Mouse (Mus musculus) liver, adult 2 months (tissue): ENCODE data around the gene Ugp2.

Source experiments
- CTCF ChIP-seq: fragments of 200-500 bp; IDR thresholded peaks from 2 replicates; pipeline ENCODE4 v1.5.1; 2011; ENCODE audit warnings: low read depth, low read length, control low read depth
- POLR2A ChIP-seq: fragments of 200-500 bp; IDR thresholded peaks from 2 replicates; pipeline ENCODE4 v1.6.1; 2011; ENCODE audit warnings: low read length, control low read depth; ENCODE audit not compliant: insufficient read depth; ENCODE audit errors: extremely low read depth

DNA sequence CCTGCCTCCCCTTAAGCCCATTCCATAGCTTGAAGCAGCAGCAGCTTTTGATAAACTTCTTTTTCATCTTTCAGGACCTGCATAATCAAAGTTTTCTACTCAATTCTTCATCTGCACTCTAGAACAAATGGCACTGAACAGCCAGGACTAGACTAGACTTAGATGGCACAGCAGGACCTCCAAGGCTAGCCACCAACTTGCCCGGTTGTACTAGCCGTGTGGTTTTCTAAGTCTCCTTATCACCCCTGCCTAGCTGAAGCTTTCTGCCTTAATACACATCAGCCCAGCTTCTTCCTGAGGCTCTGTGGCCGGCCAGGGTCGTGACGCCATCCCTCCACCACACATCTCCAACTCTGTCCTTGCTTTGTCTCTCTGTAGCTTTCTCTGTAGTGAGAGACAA lies 42.9 kb downstream of the Ugp2 start:
- TF ChIP-seq CTCF (no peak), POLR2A (no peak)
